Mouse (Mus musculus): Measurements from ENCODE around the gene Dynlt1a.
"Not testable (repeated sequence)": the region's sequence is repeated elsewhere in the genome, so short reads cannot be mapped to it uniquely, and the experiment has no call there.

- TF ChIP-seq POLR2A (IDR thresholded peaks at IDR 0.05; ENCODE audit: insufficient read depth, low read length); CTCF (IDR thresholded peaks at IDR 0.05; ENCODE audit: low read depth, low read length); EP300 (IDR thresholded peaks at IDR 0.05; ENCODE audit: insufficient read depth, low read depth, low read length): not testable (repeated sequence)
Observed at GRCm38 (mm10) chr17:6293882-6294281, 23.4 kb downstream of the Dynlt1a start.
